15 mouse cellular contexts compared by ENCODE assay signal in the genomic region with DNA sequence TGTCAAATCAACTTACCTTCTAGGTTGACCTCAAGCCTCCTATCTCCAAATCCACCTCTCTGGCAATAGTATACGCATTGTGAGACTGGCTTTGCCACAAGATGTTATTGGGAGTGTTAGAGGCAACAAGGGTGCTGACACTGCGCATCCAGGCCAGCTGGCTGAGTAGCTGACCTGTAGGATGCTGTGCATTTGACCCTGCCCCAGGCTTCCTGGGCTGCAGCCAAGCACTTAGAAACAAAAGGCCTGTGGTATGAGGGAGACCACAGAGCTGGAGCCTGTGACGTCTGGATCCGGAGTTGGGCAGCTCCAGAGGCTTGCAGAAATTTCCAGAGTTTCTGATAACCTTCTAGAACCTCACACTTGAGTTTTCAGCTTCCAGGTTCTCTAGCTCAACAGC. TPM values are rescaled to one million over a fixed set of nuclear protein-coding genes. Genes with fewer than 3 reads are reported as not detected.
A peak's percentile ranks its signal among the peaks of the same experiment; 100 is the strongest.
DNase-seq lines count a peak whose midpoint lies in the region; ATAC-seq and TF ChIP-seq lines count a peak whose summit lies in the region.
"Had no signal": no experiment of that assay in that cellular context is flagged by ENCODE, and none has a peak within 500 bp of the region (broad histone marks: within the 10 kb centered on the region; RNA-seq: fewer than 3 reads in every experiment).

No protein-coding gene starts in this region.

- H3K9me3 ChIP-seq in lung, postnatal 0 days (ENCODE audit: low read length) = no peaks in the 10 kb centered on the region
- no peaks in the 10 kb centered on the region for H3K9me3 ChIP-seq in kidney, embryonic 14.5 days (ENCODE audit: control insufficient read depth, low read length)
- H3K9me3 ChIP-seq: embryonic facial prominence, embryonic 15.5 days had no signal

- H3K4me3 ChIP-seq in lung, postnatal 0 days (ENCODE audit: low read depth, low read length) = no peak overlapping the region
- H3K4me3 ChIP-seq in lung, adult 2 months (replicated peaks; ENCODE audit: extremely low read depth, low read depth, low read length) = no peak overlapping the region
- no peak overlapping the region for H3K4me3 ChIP-seq in kidney, embryonic 14.5 days (ENCODE audit: low read length)
- H3K4me3 ChIP-seq: embryonic facial prominence, embryonic 15.5 days; layer of hippocampus, adult 2 months had no signal

- intact Hi-C loops in heart, postnatal 14 days (cut with DNase I) = no loop called here

- WGBS in lung, postnatal 0 days = 51% methylated on average over 4 of the region's 4 CpGs
- 47% methylated on average over 4 of the region's 4 CpGs for WGBS in lung, adult 2 months
- 68% methylated on average over 4 of the region's 4 CpGs for WGBS in kidney, embryonic 14.5 days

- H3K27me3 ChIP-seq in lung, postnatal 0 days (replicated peaks; ENCODE audit: insufficient read depth, low read length) = no peaks in the 10 kb centered on the region
- H3K27me3 ChIP-seq in kidney, embryonic 14.5 days (ENCODE audit: control insufficient read depth, insufficient read depth, low read length) = no peaks in the 10 kb centered on the region
- H3K27me3 ChIP-seq: embryonic facial prominence, embryonic 15.5 days had no signal

- TF ChIP-seq POLR2A in lung, adult 2 months (IDR thresholded peaks at IDR 0.05; ENCODE audit: borderline replicate concordance, extremely low read depth, low read depth, low read length) = no peak

- H3K27ac ChIP-seq in lung, postnatal 0 days (ENCODE audit: low read length) = no peak overlapping the region
- H3K27ac ChIP-seq in kidney, embryonic 14.5 days (ENCODE audit: low read depth, low read length) = 0 out of 2 replicates have a peak overlapping the region, but pooled peaks have one; percentile 11
- H3K27ac ChIP-seq: embryonic facial prominence, embryonic 15.5 days; hindbrain, embryonic 14.5 days; layer of hippocampus, adult 2 months had no signal

- H3K4me2 ChIP-seq in lung, postnatal 0 days (replicated peaks; ENCODE audit: low read depth, low read length) = no peak overlapping the region
- no peak overlapping the region for H3K4me2 ChIP-seq in kidney, embryonic 14.5 days (replicated peaks; ENCODE audit: low read depth, low read length)
- H3K4me2 ChIP-seq: embryonic facial prominence, embryonic 15.5 days; hindbrain, embryonic 14.5 days had no signal

- TF ChIP-seq EP300 in lung, postnatal 0 days (IDR thresholded peaks at IDR 0.05) = no peak

- no peaks in the 10 kb centered on the region for H3K36me3 ChIP-seq in lung, postnatal 0 days (ENCODE audit: insufficient read depth, low read length)
- no peaks in the 10 kb centered on the region for H3K36me3 ChIP-seq in kidney, embryonic 14.5 days (ENCODE audit: control insufficient read depth, insufficient read depth, low read length)
- H3K36me3 ChIP-seq: embryonic facial prominence, embryonic 15.5 days had no signal

- no peaks in the 10 kb centered on the region; the same call in none of the 2 replicates for H3K4me1 ChIP-seq in lung, postnatal 0 days (ENCODE audit: insufficient read depth, low read depth, low read length)
- peaks cover 14% of the 10 kb centered on the region for H3K4me1 ChIP-seq in lung, adult 2 months (ENCODE audit: control insufficient read depth, insufficient read depth, low read length)
- H3K4me1 ChIP-seq in kidney, embryonic 14.5 days (ENCODE audit: control insufficient read depth, insufficient read depth, low read length) = peaks cover 37% of the 10 kb centered on the region

- peak; percentile 97 for DNase-seq in heart, adult 11 months
- DNase-seq in heart, postnatal 14 days = no peak
- no peak for DNase-seq in lung, postnatal 0 days (ENCODE audit: low spot score)
- DNase-seq in lung, adult 2 months = no peak
- DNase-seq in cerebellum, adult 11-12 months = no peak
- DNase-seq: cerebellum, postnatal 25 days; left cerebral cortex, postnatal 4 days had no signal

- TF ChIP-seq CTCF in lung, postnatal 0 days (IDR thresholded peaks at IDR 0.05) = no peak
- no peak for TF ChIP-seq CTCF in lung, adult 2 months (IDR thresholded peaks at IDR 0.05; ENCODE audit: insufficient read depth, low read length)

- 0 out of 2 replicates have a peak, but pooled peaks have one; percentile 11 for ATAC-seq in lung, postnatal 0 days
- no peak for ATAC-seq in kidney, embryonic 14.5 days (ENCODE audit: low FRiP score, low TSS enrichment)
- no peak for ATAC-seq in erythroblast, adult 5-6 weeks (replicated peaks; ENCODE audit: low FRiP score, poor library complexity, severe bottlenecking)
- ATAC-seq in erythroid progenitor cell, adult 5-6 weeks (replicated peaks; ENCODE audit: low FRiP score, poor library complexity, severe bottlenecking) = no peak

- no peak overlapping the region for H3K9ac ChIP-seq in lung, postnatal 0 days (replicated peaks; ENCODE audit: low read depth)
- no peak overlapping the region for H3K9ac ChIP-seq in kidney, embryonic 14.5 days (ENCODE audit: low read depth, low read length)
- H3K9ac ChIP-seq: embryonic facial prominence, embryonic 15.5 days; hindbrain, embryonic 14.5 days had no signal

RNA-seq across cellular contexts. Expression of a gene that starts 26.7 kb away (rescaled TPM):
- total RNA-seq in heart, postnatal 14 days (2021) = 10 to 100 TPM; 43.8 to 49.4 TPM
- polyA plus RNA-seq in lung, postnatal 0 days (2015; fragmentation: Nextera tagmentation; extraction: Ambion mirVana) = 11.8 and 14.7 TPM in 2 replicates
- 108 and 124 TPM in 2 replicates for polyA plus RNA-seq in lung, adult 2 months (2012; rRNA removed)
- 33.4 and 45.1 TPM in 2 replicates for polyA plus RNA-seq in kidney, embryonic 14.5 days (2014; fragmentation: Nextera tagmentation; extraction: Ambion mirVana)
- total RNA-seq in erythroblast, adult 5-6 weeks (2015; ENCODE audit: low replicate concordance) = 7.3 and 10.0 TPM in 2 replicates
- total RNA-seq in erythroblast, adult 5-6 weeks (2017; ENCODE audit: low replicate concordance) = 3.3 and 4.6 TPM in 2 replicates
- 5.4 and 9.0 TPM in 2 replicates for total RNA-seq in erythroid progenitor cell, adult 5-6 weeks (2015; ENCODE audit: low replicate concordance)
- 1.5 and 6.0 TPM in 2 replicates for total RNA-seq in erythroid progenitor cell, adult 5-6 weeks (2017; ENCODE audit: low replicate concordance)

RNA-seq across cellular contexts. Expression of a gene that starts 36.7 kb away (rescaled TPM):
- total RNA-seq in heart, postnatal 14 days (2021) = 100 to 1,000 TPM; 224 to 237 TPM
- polyA plus RNA-seq in lung, postnatal 0 days (2015; fragmentation: Nextera tagmentation; extraction: Ambion mirVana) = 412 and 467 TPM in 2 replicates
- polyA plus RNA-seq in lung, adult 2 months (2012; rRNA removed) = 1,942 and 2,032 TPM in 2 replicates
- 172 and 194 TPM in 2 replicates for polyA plus RNA-seq in kidney, embryonic 14.5 days (2014; fragmentation: Nextera tagmentation; extraction: Ambion mirVana)
- total RNA-seq in erythroblast, adult 5-6 weeks (2015; ENCODE audit: low replicate concordance) = 7.5 TPM in 1 of 2 replicates, not detected in the other
- total RNA-seq in erythroblast, adult 5-6 weeks (2017; ENCODE audit: low replicate concordance) = 4.9 and 8.2 TPM in 2 replicates
- 3.8 and 7.2 TPM in 2 replicates for total RNA-seq in erythroid progenitor cell, adult 5-6 weeks (2015; ENCODE audit: low replicate concordance)
- 0.77 and 7.2 TPM in 2 replicates for total RNA-seq in erythroid progenitor cell, adult 5-6 weeks (2017; ENCODE audit: low replicate concordance)

RNA-seq across cellular contexts. Expression of a gene that starts 43.3 kb away (rescaled TPM):
- total RNA-seq in heart, postnatal 14 days (2021) = not detected
- not detected in 2 replicates for polyA plus RNA-seq in lung, postnatal 0 days (2015; fragmentation: Nextera tagmentation; extraction: Ambion mirVana)
- polyA plus RNA-seq in lung, adult 2 months (2012; rRNA removed) = not detected in 2 replicates
- not detected in 2 replicates for polyA plus RNA-seq in kidney, embryonic 14.5 days (2014; fragmentation: Nextera tagmentation; extraction: Ambion mirVana)
- not detected in 2 replicates for total RNA-seq in erythroblast, adult 5-6 weeks (2015; ENCODE audit: low replicate concordance)
- not detected in 2 replicates for total RNA-seq in erythroblast, adult 5-6 weeks (2017; ENCODE audit: low replicate concordance)
- total RNA-seq in erythroid progenitor cell, adult 5-6 weeks (2015; ENCODE audit: low replicate concordance) = not detected in 2 replicates
- 1.9 TPM in 1 of 2 replicates, not detected in the other for total RNA-seq in erythroid progenitor cell, adult 5-6 weeks (2017; ENCODE audit: low replicate concordance)
- total RNA-seq: CH12.LX; layer of hippocampus, adult 2 months; left cerebral cortex, postnatal 4 days had no signal
- polyA plus RNA-seq: embryonic facial prominence, embryonic 15.5 days; hindbrain, embryonic 14.5 days; spleen, adult 2 months had no signal

Comparison
In these comparisons a context has a peak if more than half of its experiments do, and no peak if none do; other contexts are left out.
1. RNA of a gene that starts 26.7 kb away (total RNA-seq): 43.8 to 49.4 TPM in heart, postnatal 14 days; 3.3 to 10.0 TPM in erythroblast, adult 5-6 weeks and 1.5 to 9.0 TPM in erythroid progenitor cell, adult 5-6 weeks; every median in the first group is over 4 times any median in the second.
2. RNA of a gene that starts 36.7 kb away (total RNA-seq): 224 to 237 TPM in heart, postnatal 14 days; 4.9 to 8.2 TPM in erythroblast, adult 5-6 weeks and 0.77 to 7.2 TPM in erythroid progenitor cell, adult 5-6 weeks; every median in the first group is over 10 times any median in the second.